Mouse (Mus musculus): ENCODE results near the gene Mmp25.

The Mmp25 gene

GRCm38 (mm10) chr17:23600641-23601622 is 44.1 kb downstream of the Mmp25 start, which contains the start of gene Zscan10:
TSS of gene Zscan10 (plus strand) at chr17:23600856.
- in situ Hi-C loops (cut with MboI, MseI) = no loop called here

GRCm38 (mm10) chr17:23599605-23600063 is 45.4 kb downstream of the Mmp25 start:
- in situ Hi-C loops (cut with MboI, MseI) = loop anchor here (25.0 kb wide), 2 partner anchors 737 to 1162 kb away; partner anchors contain the start of gene Zfp945

DNA sequence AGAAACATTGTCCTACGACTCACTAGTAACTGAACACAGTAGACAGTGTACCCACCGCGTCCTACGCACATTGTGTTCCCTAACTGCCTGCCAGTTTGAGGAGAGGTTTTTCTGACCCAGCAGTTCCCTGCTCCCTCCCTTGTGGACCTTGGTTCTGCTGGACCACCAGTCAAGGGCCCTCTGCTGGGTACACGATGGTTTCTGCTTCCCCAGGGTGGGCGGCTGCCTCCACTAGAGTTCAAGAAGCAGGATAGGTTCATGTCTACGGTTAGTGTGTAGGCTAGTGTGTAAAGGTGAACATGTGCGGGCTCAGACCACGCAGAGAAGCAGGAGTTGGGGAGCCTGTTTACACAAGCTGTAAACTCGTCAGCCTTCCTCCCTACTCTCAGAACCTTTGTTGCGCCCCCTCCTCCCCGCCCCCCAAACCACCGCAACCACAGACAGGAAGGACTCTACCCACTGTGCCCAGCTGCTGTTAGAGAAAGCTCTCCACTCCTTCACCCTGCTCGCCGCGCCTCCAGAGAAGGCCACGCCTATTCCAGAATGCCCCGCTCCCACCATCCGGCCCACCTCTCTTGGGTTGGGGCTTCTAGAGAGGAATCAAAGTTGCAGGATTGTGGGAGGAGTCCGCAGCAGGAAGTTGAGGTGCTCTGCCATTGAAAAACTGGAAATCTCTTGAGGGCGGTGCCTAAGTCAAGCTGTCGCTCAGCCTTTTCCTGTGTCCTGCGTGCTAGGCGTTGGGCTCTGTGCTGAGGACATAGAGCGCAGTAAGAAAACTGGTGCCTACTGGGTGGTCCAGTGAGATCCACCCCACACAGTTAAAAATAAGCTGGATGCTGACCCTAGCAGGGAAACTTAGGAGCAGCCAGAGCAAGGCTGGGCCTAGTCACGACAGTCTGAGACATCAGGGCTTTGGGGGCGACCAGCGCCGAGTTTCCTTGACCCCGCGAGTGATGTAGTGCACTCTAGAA is 46.2 kb downstream of the Mmp25 start, which contains the start of gene Zfp13:
Gene Zfp13, minus strand, starts transcription at position 906 of the 971 bp plus-strand sequence.
- in situ Hi-C loops (cut with MboI, MseI) = loop anchor here (25.0 kb wide), 2 partner anchors 737 to 1162 kb away; partner anchors contain the start of gene Zfp945

- in situ Hi-C loops (cut with MboI, MseI) = loop anchor here (25.0 kb wide), 2 partner anchors 733 to 1158 kb away; partner anchors contain the start of gene Zfp945
Observed at GRCm38 (mm10) chr17:23595139-23595538, 49.9 kb downstream of the Mmp25 start.

- in situ Hi-C loops (cut with MboI, MseI) = loop anchor here (25.0 kb wide), 2 partner anchors 731 to 1156 kb away; partner anchors contain the start of gene Zfp945
Observed at GRCm38 (mm10) chr17:23592926-23593300, 52.2 kb downstream of the Mmp25 start.

DNA sequence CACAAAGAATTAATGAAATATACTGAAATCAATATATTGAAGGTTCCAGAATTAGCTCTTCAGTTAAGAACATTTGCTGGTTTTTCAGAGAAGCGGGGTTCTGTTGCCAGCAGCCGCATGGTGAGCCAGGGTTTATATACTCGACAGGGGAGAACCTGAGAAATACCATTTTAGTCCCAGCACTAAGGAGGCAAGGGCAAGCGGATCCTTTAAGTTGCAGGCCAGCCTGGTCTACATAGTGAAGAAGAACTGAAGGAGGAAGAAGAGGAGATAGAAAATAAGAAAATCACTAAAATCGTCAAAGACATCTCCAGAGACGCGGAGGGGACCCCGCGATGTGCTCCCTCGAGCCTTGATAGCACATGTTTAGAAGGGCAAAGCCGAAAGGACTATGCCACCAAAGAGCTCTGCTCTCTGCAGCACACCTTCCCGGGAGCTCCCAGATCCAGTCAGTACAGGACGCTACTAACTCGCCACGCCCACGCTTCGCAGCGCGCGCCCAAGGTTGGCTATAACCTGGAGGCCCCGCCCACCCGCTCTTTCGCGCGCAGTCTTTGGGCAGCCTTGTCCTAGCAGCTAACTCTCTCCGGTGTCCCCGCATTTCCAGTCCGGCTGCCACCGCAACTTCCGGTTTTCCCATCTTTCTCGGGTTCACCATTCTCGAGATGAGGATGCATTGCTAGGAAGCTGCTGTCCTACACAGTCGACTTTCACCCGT is 52.7 kb downstream of the Mmp25 start:
- in situ Hi-C loops (cut with MboI, MseI) = loop anchor here (25.0 kb wide), 2 partner anchors 730 to 1155 kb away; partner anchors contain the start of gene Zfp945

DNA sequence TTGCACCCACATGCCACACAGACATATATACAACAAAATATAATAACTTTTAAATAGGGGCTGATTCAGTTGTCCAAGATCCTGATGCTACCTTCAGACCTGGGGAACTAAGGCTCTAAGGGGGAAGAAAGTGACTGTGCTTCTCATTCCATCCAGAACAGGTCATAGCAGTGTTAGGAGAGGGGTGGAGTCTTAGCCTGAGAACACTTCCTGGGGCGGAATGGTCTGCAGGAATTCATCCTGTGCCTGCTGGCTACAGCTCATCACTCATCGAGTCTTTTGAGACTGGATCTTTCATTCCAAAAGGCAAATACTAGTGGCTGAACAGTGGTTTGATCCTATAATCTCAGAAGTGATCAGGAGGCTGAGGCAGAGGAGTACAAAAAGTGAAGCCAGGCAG is 57.8 kb downstream of the Mmp25 start:
- in situ Hi-C loops (cut with MboI, MseI) = loop anchor here (10.0 to 25.0 kb wide), 3 partner anchors 725 to 1150 kb away; partner anchors contain the start of gene Zfp945

GRCm38 (mm10) chr17:23585721-23586491 is 59.2 kb downstream of the Mmp25 start:
- in situ Hi-C loops (cut with MboI, MseI) = loop anchor here (10.0 to 25.0 kb wide), 3 partner anchors 724 to 1149 kb away; partner anchors contain the start of gene Zfp945

- in situ Hi-C loops (cut with MboI, MseI) = loop anchor here (10.0 to 25.0 kb wide), 3 partner anchors 722 to 1147 kb away; partner anchors contain the start of gene Zfp945
Observed at GRCm38 (mm10) chr17:23584786-23585185, 60.3 kb downstream of the Mmp25 start.

Data from regulatory T cell (primary cell).